Mouse (Mus musculus) induced T-regulatory cell, adult 2 months (primary cell): ENCODE measurements around the gene Sept9.
A peak's percentile ranks its signal among the peaks of the same experiment; 100 is the strongest.

ENCODE experiments used
- DNase-seq: peaks from one replicate; pipeline ENCODE4 v3.0.0-alpha.2; 2012; ENCODE audit warnings: low read depth

The Sept9 gene

GRCm38 (mm10) chr11:117265981-117266905 is 66.8 kb downstream of the Sept9 start:
- peak; percentile 88 for DNase-seq

GRCm38 (mm10) chr11:117266906-117267721 is 67.7 kb downstream of the Sept9 start:
- DNase-seq: peak; percentile 68

- DNase-seq: peak; percentile 30
Measured at GRCm38 (mm10) chr11:117267828-117268227, 68.4 kb downstream of the Sept9 start.

- no peak for DNase-seq
Measured at GRCm38 (mm10) chr11:117268304-117268956, 69.0 kb downstream of the Sept9 start.

GRCm38 (mm10) chr11:117269053-117269702 is 69.7 kb downstream of the Sept9 start:
- DNase-seq: no peak

GRCm38 (mm10) chr11:117269946-117270345 is 70.5 kb downstream of the Sept9 start:
- no peak for DNase-seq

- no peak for DNase-seq
Measured at GRCm38 (mm10) chr11:117274973-117275372, 75.5 kb downstream of the Sept9 start.

- DNase-seq: no peak
Measured at GRCm38 (mm10) chr11:117275999-117276398, 76.5 kb downstream of the Sept9 start.

GRCm38 (mm10) chr11:117276946-117277345 is 77.5 kb downstream of the Sept9 start:
- DNase-seq: no peak

- DNase-seq: no peak
Measured at GRCm38 (mm10) chr11:117278113-117278512, 78.7 kb downstream of the Sept9 start.

GRCm38 (mm10) chr11:117278514-117278913 is 79.1 kb downstream of the Sept9 start:
- no peak for DNase-seq

- DNase-seq: no peak
Measured at GRCm38 (mm10) chr11:117279993-117280392, 80.5 kb downstream of the Sept9 start.

GRCm38 (mm10) chr11:117283048-117283888 is 83.8 kb downstream of the Sept9 start:
- DNase-seq: no peak

- no peak for DNase-seq
Measured at GRCm38 (mm10) chr11:117283889-117284450, 84.5 kb downstream of the Sept9 start.

- DNase-seq: no peak
Measured at GRCm38 (mm10) chr11:117284721-117285605, 85.5 kb downstream of the Sept9 start.

GRCm38 (mm10) chr11:117285606-117285931 is 86.1 kb downstream of the Sept9 start:
- DNase-seq: no peak

GRCm38 (mm10) chr11:117287792-117288191 is 88.3 kb downstream of the Sept9 start:
- no peak for DNase-seq

- DNase-seq: no peak
Measured at GRCm38 (mm10) chr11:117288765-117289164, 89.3 kb downstream of the Sept9 start.

- DNase-seq: peak; percentile 49
Measured at GRCm38 (mm10) chr11:117291271-117292059, 92.0 kb downstream of the Sept9 start.
